Mouse (Mus musculus): Measurements from ENCODE around the gene Ep400.

DNA sequence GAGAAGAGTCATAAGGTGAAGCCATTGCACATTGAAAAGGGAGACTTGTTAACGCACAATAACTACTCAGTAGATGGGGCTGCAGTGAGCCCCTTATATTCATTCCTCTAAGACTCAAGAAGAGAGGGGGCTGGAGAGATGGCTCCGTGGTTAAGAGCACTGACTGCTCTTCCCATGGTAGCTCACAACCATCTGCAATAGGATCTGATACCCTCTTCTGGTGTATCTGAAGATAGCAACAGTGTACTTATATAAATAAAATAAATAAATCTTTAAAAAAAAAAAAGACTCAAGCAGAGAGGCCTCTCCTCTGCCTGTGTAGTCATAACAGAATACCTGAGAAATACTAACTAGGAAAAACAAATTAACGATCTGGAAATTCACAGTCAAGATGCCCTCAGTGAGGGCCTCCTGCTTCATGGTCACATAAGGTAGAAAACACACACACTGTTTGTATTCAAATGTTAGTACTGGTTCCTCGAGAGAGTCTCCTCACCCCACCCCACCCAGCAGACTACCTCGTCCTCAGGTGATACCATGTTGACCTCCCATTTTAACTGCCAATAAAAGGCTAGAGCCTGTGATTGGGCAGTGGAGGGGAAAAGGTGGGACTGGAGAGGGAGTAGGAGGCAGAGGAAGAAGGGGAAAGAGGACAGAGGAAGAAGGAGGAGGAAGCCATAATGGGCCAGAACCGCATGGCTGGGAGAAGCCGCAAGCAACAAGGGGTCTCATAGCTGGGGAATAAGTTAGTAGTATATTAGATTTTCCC, 132.0 kb downstream of the Ep400 start:
- TF ChIP-seq POLR2A (IDR thresholded peaks at IDR 0.05; ENCODE audit: insufficient read depth, low read depth, low read length) (no peak), CTCF (IDR thresholded peaks at IDR 0.05) (no peak)

Data from heart, adult 2 months (tissue).